Mouse (Mus musculus): Measurements from ENCODE around the gene Rhobtb3.

GRCm38 (mm10) chr13:75892876-75893275 is 50.8 kb downstream of the Rhobtb3 start:
- TF ChIP-seq CTCF (IDR thresholded peaks at IDR 0.05; ENCODE audit: low read depth, low read length) (no peak), POLR2A (IDR thresholded peaks at IDR 0.05; ENCODE audit: borderline replicate concordance, low read depth, low read length) (no peak)

Data from bone marrow macrophage, adult 2 months (primary cell).